Mouse (Mus musculus): Measurements from ENCODE around the gene Pabpn1. TPM values are rescaled to one million over a fixed set of nuclear protein-coding genes. Genes with fewer than 3 reads are reported as not detected.

Pabpn1 gene
- polyA plus RNA-seq (2014; fragmentation: Nextera tagmentation; extraction: Ambion mirVana): 168 and 173 TPM in 2 replicates

- Histone ChIP-seq H3K9me3 (ENCODE audit: control insufficient read depth, low read length) (no peaks in the 10 kb centered on the region), H3K36me3 (ENCODE audit: control insufficient read depth, insufficient read depth, low read length) (no peaks in the 10 kb centered on the region), H3K27ac (ENCODE audit: low read depth, low read length) (peak within 1 kb of the TSS; percentile 43), H3K4me1 (replicated peaks; ENCODE audit: control insufficient read depth, insufficient read depth, low read length) (no peaks in the 10 kb centered on the region; the same call in 1 of the 2 replicates), H3K9ac (ENCODE audit: low read depth, low read length) (peak within 1 kb of the TSS; percentile 20; the same call in 1 of the 2 replicates), H3K27me3 (ENCODE audit: control insufficient read depth, insufficient read depth, low read length) (no peaks in the 10 kb centered on the region), H3K4me3 (ENCODE audit: low read depth, low read length) (peak within 1 kb of the TSS; percentile 98), H3K4me2 (replicated peaks; ENCODE audit: low read depth, low read length) (peak within 1 kb of the TSS; percentile 35)
- DNase-seq (ENCODE audit: low spot score) (no peak), ATAC-seq (ENCODE audit: low FRiP score) (no peak)
- WGBS: 95% methylated on average over 3 of the region's 3 CpGs
Observed at GRCm38 (mm10) chr14:54892200-54892599, at the start of gene Pabpn1. Pabpn1 (plus strand) TSS chr14:54892500.

DNA sequence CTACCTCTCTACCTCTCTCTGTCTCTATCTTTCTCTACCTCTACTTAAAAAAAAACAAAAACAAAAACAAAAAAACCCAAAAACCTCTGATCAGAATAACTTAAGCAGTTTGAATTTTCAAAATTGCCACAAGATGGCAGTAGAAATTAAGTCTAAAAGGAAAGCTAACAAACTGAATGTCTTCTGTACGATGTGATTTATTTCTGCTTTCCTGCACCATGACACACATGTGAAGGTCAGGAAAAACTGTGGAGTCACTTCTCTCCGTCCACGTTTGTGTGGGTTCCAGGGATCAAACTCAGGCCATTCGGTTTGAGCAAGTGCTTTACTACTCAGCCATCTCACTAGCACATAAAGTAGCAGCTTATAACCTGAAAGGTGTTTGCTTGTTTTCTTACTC lies 48.8 kb upstream of the Pabpn1 start:
- Histone ChIP-seq H3K4me2 (replicated peaks; ENCODE audit: low read depth, low read length) (no peak overlapping the region), H3K9ac (ENCODE audit: low read depth, low read length) (no peak overlapping the region), H3K4me1 (replicated peaks; ENCODE audit: control insufficient read depth, insufficient read depth, low read length) (no peaks in the 10 kb centered on the region), H3K36me3 (ENCODE audit: control insufficient read depth, insufficient read depth, low read length) (no peaks in the 10 kb centered on the region), H3K27me3 (ENCODE audit: control insufficient read depth, insufficient read depth, low read length) (no peaks in the 10 kb centered on the region), H3K4me3 (ENCODE audit: low read depth, low read length) (no peak overlapping the region), H3K9me3 (ENCODE audit: control insufficient read depth, low read length) (no peaks in the 10 kb centered on the region), H3K27ac (ENCODE audit: low read depth, low read length) (no peak overlapping the region)
- WGBS: 4% methylated on average over 4 of the region's 4 CpGs
- DNase-seq (ENCODE audit: low spot score): peak; percentile 51
- no peak for ATAC-seq (ENCODE audit: low FRiP score)

DNA sequence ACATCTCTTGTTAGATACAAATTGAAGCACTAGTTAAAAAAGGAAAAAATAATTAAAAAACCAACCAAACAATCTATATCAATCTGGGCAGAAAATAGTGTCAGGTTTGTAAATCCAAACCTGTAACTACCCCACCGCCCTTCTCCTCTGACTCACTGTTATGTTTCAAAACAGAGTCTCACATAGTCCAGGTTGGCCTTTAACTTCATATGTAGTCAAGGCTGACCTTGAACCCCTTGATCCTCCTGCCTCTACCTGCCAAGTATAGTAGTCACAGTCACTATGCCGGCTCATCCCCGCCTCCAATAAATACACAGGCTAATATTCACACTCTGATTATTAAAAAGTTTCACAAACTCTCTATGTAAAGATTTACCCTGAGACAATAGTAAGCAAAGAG lies 36.6 kb upstream of the Pabpn1 start:
- 98% methylated on average over 3 of the region's 3 CpGs for WGBS
- no peak for ATAC-seq (ENCODE audit: low FRiP score)
- H3K27ac ChIP-seq (ENCODE audit: low read depth, low read length): no peak overlapping the region

DNA sequence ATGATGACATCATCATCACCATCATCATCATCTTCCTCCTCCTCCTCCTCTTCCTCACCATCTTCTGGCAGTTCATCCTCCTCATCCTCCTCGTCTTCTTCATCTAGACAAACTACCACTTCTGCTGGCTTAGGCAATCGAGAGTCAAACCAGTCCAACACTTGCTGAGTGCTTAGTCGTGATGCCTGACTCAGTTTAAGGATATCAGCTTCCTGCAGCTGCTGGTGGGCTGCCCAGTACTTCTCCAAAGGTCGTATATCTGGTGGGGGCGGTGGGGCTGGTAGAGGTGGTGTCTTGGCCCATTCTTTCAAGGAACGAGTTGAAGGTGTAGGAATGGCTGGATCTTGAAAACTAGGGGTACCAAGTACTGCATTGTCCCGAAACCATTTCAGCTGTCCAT lies 35.6 kb upstream of the Pabpn1 start:
- Histone ChIP-seq H3K27me3 (ENCODE audit: control insufficient read depth, insufficient read depth, low read length) (no peaks in the 10 kb centered on the region), H3K4me1 (replicated peaks; ENCODE audit: control insufficient read depth, insufficient read depth, low read length) (no peaks in the 10 kb centered on the region), H3K36me3 (ENCODE audit: control insufficient read depth, insufficient read depth, low read length) (no peaks in the 10 kb centered on the region), H3K4me2 (replicated peaks; ENCODE audit: low read depth, low read length) (no peak overlapping the region), H3K9ac (ENCODE audit: low read depth, low read length) (no peak overlapping the region), H3K4me3 (ENCODE audit: low read depth, low read length) (no peak overlapping the region), H3K27ac (ENCODE audit: low read depth, low read length) (no peak overlapping the region), H3K9me3 (ENCODE audit: control insufficient read depth, low read length) (no peaks in the 10 kb centered on the region)
- 89% methylated on average over 7 of the region's 7 CpGs for WGBS
- DNase-seq (ENCODE audit: low spot score) (no peak), ATAC-seq (ENCODE audit: low FRiP score) (no peak)

More for the DNA sequence above, 36.6 kb upstream of the Pabpn1 start:
- Histone ChIP-seq H3K36me3 (ENCODE audit: control insufficient read depth, insufficient read depth, low read length) (no peaks in the 10 kb centered on the region), H3K27me3 (ENCODE audit: control insufficient read depth, insufficient read depth, low read length) (no peaks in the 10 kb centered on the region), H3K9ac (ENCODE audit: low read depth, low read length) (no peak overlapping the region), H3K4me2 (replicated peaks; ENCODE audit: low read depth, low read length) (no peak overlapping the region), H3K4me1 (replicated peaks; ENCODE audit: control insufficient read depth, insufficient read depth, low read length) (no peaks in the 10 kb centered on the region), H3K9me3 (ENCODE audit: control insufficient read depth, low read length) (no peaks in the 10 kb centered on the region), H3K4me3 (ENCODE audit: low read depth, low read length) (no peak overlapping the region)
- DNase-seq (ENCODE audit: low spot score): no peak

- ATAC-seq (ENCODE audit: low FRiP score) (no peak), DNase-seq (ENCODE audit: low spot score) (no peak)
- no peaks in the 10 kb centered on the region for H3K36me3 ChIP-seq (ENCODE audit: control insufficient read depth, insufficient read depth, low read length)
- no peak overlapping the region for H3K27ac ChIP-seq (ENCODE audit: low read depth, low read length)
- no peak overlapping the region for H3K4me3 ChIP-seq (ENCODE audit: low read depth, low read length)
- H3K4me2 ChIP-seq (replicated peaks; ENCODE audit: low read depth, low read length): no peak overlapping the region
- 91% methylated on average over 9 of the region's 9 CpGs for WGBS
- no peaks in the 10 kb centered on the region for H3K9me3 ChIP-seq (ENCODE audit: control insufficient read depth, low read length)
- no peaks in the 10 kb centered on the region for H3K4me1 ChIP-seq (replicated peaks; ENCODE audit: control insufficient read depth, insufficient read depth, low read length)
- no peaks in the 10 kb centered on the region for H3K27me3 ChIP-seq (ENCODE audit: control insufficient read depth, insufficient read depth, low read length)
- H3K9ac ChIP-seq (ENCODE audit: low read depth, low read length): no peak overlapping the region
Observed at GRCm38 (mm10) chr14:54857891-54858290, 34.4 kb upstream of the Pabpn1 start.

DNA sequence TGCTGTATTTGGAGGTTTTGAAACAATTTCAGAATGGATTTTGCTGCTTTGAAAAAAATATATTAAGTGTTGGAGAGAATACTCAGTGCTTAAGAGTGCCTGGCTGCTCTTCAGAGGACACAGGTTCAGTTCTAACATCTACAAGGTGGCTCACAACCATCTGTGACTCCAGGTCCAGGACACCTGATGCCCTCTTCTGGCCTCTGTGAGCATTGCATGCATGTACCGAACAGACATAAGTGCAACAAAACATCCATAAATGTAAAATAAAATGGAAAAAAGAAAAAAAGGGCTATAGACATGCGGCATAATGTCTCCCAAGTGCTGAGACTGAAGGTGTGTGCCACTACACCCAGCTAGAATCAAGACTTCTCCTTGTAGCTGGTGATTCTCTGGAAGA lies 31.8 kb upstream of the Pabpn1 start:
- DNase-seq (ENCODE audit: low spot score) (peak; percentile 67), ATAC-seq (ENCODE audit: low FRiP score) (no peak)
- 49% methylated on average over 2 of the region's 2 CpGs for WGBS
- no peaks in the 10 kb centered on the region for H3K9me3 ChIP-seq (ENCODE audit: control insufficient read depth, low read length)
- H3K27ac ChIP-seq (ENCODE audit: low read depth, low read length): no peak overlapping the region
- no peak overlapping the region for H3K4me3 ChIP-seq (ENCODE audit: low read depth, low read length)
- H3K27me3 ChIP-seq (ENCODE audit: control insufficient read depth, insufficient read depth, low read length): no peaks in the 10 kb centered on the region
- H3K4me2 ChIP-seq (replicated peaks; ENCODE audit: low read depth, low read length): no peak overlapping the region
- no peak overlapping the region for H3K9ac ChIP-seq (ENCODE audit: low read depth, low read length)
- H3K4me1 ChIP-seq (replicated peaks; ENCODE audit: control insufficient read depth, insufficient read depth, low read length): no peaks in the 10 kb centered on the region
- H3K36me3 ChIP-seq (ENCODE audit: control insufficient read depth, insufficient read depth, low read length): no peaks in the 10 kb centered on the region

DNA sequence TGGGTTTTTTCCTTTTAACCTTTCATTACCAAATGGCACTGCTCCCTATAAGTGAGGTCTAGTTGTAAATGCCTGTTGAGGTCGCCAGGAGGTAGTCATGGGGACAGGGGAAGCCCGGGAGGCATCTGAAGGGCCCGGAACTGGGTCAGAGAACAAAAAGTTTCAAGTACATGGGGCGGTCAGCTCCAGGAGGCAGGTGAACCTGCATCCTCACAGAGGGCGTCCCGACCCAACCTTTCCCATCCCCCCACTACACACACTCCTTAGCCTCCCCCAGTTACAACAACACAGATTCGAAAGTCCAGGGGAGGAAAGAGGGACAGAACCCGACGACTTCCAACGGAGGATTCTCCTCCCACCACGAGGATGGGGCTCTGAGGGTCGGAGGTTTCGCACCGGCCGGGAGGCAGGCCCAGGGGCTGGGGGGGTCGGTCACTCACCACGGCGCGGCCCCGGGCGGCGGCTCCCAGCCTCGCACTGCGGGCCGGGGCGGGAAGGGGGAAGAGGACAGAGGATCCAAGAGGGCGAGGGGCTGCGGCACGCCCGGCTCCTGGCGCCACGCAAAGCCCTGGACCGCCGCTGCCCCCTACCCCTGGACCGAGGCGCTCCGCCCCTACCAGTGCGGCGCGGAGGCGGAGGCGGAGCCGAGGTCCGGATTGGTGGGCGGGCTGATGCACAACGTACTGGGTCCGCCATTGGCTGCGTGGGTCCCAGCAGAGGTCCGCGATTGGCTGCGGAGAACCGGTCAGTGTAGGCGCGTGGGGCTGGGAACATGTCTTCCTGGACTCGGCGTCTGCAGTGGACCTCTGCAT lies 28.6 kb upstream of the Pabpn1 start:
- Histone ChIP-seq H3K4me3 (ENCODE audit: low read depth, low read length) (peak overlapping the region; percentile 88), H3K27ac (ENCODE audit: low read depth, low read length) (peak overlapping the region; percentile 64), H3K9me3 (ENCODE audit: control insufficient read depth, low read length) (no peaks in the 10 kb centered on the region), H3K4me2 (replicated peaks; ENCODE audit: low read depth, low read length) (peak overlapping the region; percentile 66), H3K9ac (ENCODE audit: low read depth, low read length) (peak overlapping the region; percentile 86), H3K36me3 (ENCODE audit: control insufficient read depth, insufficient read depth, low read length) (no peaks in the 10 kb centered on the region), H3K4me1 (replicated peaks; ENCODE audit: control insufficient read depth, insufficient read depth, low read length) (no peaks in the 10 kb centered on the region), H3K27me3 (ENCODE audit: control insufficient read depth, insufficient read depth, low read length) (no peaks in the 10 kb centered on the region)
- WGBS: 0% methylated on average over 49 of the region's 56 CpGs
- DNase-seq (ENCODE audit: low spot score) (peak; percentile 94), ATAC-seq (ENCODE audit: low FRiP score) (peak; percentile 99)

GRCm38 (mm10) chr14:54864313-54865036 lies 27.8 kb upstream of the Pabpn1 start:
- WGBS: 17% methylated on average over 21 of the region's 21 CpGs
- DNase-seq (ENCODE audit: low spot score) (no peak), ATAC-seq (ENCODE audit: low FRiP score) (peak; percentile 13; the same call in 1 of the 2 replicates)
- H3K27me3 ChIP-seq (ENCODE audit: control insufficient read depth, insufficient read depth, low read length): no peaks in the 10 kb centered on the region
- H3K4me3 ChIP-seq (ENCODE audit: low read depth, low read length): peak overlapping the region; percentile 88
- no peaks in the 10 kb centered on the region for H3K36me3 ChIP-seq (ENCODE audit: control insufficient read depth, insufficient read depth, low read length)
- no peaks in the 10 kb centered on the region for H3K4me1 ChIP-seq (replicated peaks; ENCODE audit: control insufficient read depth, insufficient read depth, low read length)
- peak overlapping the region; percentile 86 for H3K9ac ChIP-seq (ENCODE audit: low read depth, low read length)
- peak overlapping the region; percentile 66 for H3K4me2 ChIP-seq (replicated peaks; ENCODE audit: low read depth, low read length)
- peak overlapping the region; percentile 11; the same call in 1 of the 2 replicates for H3K27ac ChIP-seq (ENCODE audit: low read depth, low read length)
- no peaks in the 10 kb centered on the region for H3K9me3 ChIP-seq (ENCODE audit: control insufficient read depth, low read length)

All from hindbrain, embryonic 11.5 days (tissue).